Mouse (Mus musculus): Measurements from ENCODE around the gene Dao. TPM values are rescaled to one million over a fixed set of nuclear protein-coding genes. Genes with fewer than 3 reads are reported as not detected.

Dao gene
- polyA plus RNA-seq, 1 experiment from 2014 or later: 31.0 TPM

DNA sequence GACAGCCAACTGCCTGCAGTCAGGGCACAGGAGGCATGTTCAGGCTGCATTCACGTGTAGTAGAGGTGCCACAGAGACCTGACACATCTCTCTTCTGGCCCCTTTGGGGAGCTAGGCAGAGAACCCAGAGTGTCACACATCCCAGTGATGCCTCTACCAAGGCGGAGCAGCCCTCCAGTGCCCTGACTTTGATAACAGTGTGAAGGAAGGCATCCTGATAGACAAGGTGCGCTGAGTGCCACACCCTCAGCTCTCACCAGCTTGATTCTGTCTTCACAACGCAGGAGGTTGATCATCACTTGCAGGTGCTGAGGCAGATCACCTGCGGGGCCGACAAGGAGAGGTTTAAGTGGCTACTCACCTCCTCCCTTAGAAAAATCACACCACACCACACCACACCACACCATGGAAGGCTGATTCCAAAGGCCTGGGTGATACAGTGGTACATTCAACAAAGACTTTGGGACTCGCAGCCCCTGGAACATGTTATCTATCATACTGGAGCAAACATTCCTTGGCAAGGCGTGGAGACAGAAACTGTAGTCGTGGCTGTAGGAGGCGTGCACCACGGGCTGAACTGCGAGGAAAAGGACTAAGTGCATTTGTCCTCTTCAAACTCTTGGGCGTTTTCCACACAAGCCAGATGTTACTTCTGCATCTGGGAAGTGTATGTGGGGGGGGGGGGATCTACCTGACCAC, 36.9 kb upstream of the Dao start:
- 68% methylated on average over 13 of the region's 13 CpGs for WGBS

GRCm38 (mm10) chr5:113968371-113968770, 35.1 kb upstream of the Dao start:
- Histone ChIP-seq H3K4me2 (ENCODE audit: low read depth, low read length) (no peak overlapping the region), H3K9me3 (ENCODE audit: control insufficient read depth, low read length) (no peaks in the 10 kb centered on the region), H3K4me3 (ENCODE audit: low read length) (no peak overlapping the region), H3K4me1 (ENCODE audit: control insufficient read depth, insufficient read depth, low read length) (no peaks in the 10 kb centered on the region), H3K36me3 (ENCODE audit: control insufficient read depth, insufficient read depth, low read length) (peaks cover 8% of the 10 kb centered on the region), H3K27ac (ENCODE audit: low read length) (no peak overlapping the region), H3K9ac (ENCODE audit: low read depth, low read length) (no peak overlapping the region), H3K27me3 (replicated peaks; ENCODE audit: control insufficient read depth, insufficient read depth, low read length) (no peaks in the 10 kb centered on the region)
- ATAC-seq: no peak
- 78% methylated on average over 11 of the region's 11 CpGs for WGBS

More for the DNA sequence above, 36.9 kb upstream of the Dao start:
- Histone ChIP-seq H3K9ac (ENCODE audit: low read depth, low read length) (no peak overlapping the region), H3K9me3 (ENCODE audit: control insufficient read depth, low read length) (no peaks in the 10 kb centered on the region), H3K27ac (ENCODE audit: low read length) (peak overlapping the region; percentile 55), H3K4me2 (ENCODE audit: low read depth, low read length) (no peak overlapping the region), H3K36me3 (ENCODE audit: control insufficient read depth, insufficient read depth, low read length) (peaks cover 8% of the 10 kb centered on the region), H3K4me3 (ENCODE audit: low read length) (no peak overlapping the region), H3K4me1 (ENCODE audit: control insufficient read depth, insufficient read depth, low read length) (no peaks in the 10 kb centered on the region), H3K27me3 (replicated peaks; ENCODE audit: control insufficient read depth, insufficient read depth, low read length) (no peaks in the 10 kb centered on the region)
- peak; percentile 54 for ATAC-seq

DNA sequence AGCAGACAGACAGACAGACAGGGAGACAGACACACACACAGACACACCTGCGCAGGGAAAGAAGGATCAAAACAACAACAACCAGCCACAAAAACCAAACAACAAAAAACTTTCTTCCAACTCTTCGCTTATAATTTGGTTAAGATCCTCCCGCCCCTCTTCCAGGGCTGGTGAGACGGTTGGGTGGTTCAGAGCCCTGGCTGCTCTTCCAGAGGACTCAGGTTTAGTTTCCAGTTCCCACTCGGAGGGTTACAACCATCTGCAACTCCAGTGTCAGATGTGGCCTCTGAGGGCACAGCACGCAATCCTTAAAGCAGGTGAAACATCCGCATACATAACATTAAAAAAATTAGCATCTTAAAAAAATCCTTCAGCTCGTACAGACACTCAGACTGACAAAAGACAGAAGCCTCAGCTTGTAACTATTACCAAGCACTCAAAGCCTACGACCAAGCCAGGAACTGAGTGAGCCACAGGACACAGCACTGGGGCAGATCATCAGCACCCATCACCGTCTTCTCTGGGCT, 32.0 kb upstream of the Dao start:
- ATAC-seq: no peak
- Histone ChIP-seq H3K4me3 (ENCODE audit: low read length) (no peak overlapping the region), H3K4me2 (ENCODE audit: low read depth, low read length) (no peak overlapping the region), H3K27ac (ENCODE audit: low read length) (no peak overlapping the region), H3K9ac (ENCODE audit: low read depth, low read length) (no peak overlapping the region), H3K36me3 (ENCODE audit: control insufficient read depth, insufficient read depth, low read length) (no peaks in the 10 kb centered on the region; the same call in 1 of the 2 replicates), H3K9me3 (ENCODE audit: control insufficient read depth, low read length) (no peaks in the 10 kb centered on the region), H3K27me3 (replicated peaks; ENCODE audit: control insufficient read depth, insufficient read depth, low read length) (no peaks in the 10 kb centered on the region), H3K4me1 (ENCODE audit: control insufficient read depth, insufficient read depth, low read length) (peaks cover 22% of the 10 kb centered on the region)
- 79% methylated on average over 10 of the region's 10 CpGs for WGBS

DNA sequence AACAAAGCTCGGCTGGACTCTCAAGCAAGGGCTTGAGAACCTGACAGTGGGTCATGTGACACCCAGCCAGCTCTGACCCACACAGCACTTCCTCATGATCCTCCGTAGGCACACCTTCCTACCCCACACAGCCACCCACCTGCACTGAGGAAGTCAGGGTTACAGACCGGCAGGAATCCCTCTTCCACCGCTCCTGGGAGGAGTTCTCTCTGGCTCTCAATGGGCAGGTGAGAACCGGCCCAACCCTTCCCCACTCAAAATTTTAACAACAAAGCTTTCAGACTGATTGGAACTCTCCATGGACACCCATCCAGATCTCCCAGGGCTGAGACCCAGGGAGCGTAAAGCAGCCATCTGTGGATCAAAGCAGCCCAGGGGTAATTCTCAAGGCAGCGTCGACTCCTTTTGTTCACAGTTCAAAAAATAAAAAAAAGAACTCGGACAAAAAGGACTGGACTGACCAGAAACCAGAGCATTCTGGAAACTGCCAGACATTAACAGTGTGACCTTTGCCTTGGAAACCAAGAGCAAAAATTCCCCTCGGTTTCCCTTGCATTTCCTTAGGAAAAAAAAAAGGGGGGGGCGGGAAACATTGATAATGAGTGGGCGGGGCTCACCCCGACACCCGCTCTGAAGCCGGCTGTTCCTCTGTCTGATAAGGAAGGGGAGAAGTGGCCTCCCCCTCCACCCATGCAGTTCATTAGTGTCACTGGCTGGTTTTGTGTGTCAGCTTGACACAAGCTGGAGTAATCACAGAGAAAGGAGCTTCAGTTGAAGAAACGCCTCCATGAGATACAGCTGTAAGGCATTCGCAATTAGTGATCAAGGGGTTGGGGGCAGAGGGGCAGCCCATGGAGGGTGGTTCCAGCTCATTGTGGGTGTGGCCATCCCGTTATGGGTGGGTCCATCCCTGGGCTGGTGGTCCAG, 30.7 kb upstream of the Dao start:
- no peaks in the 10 kb centered on the region for H3K27me3 ChIP-seq (replicated peaks; ENCODE audit: control insufficient read depth, insufficient read depth, low read length)
- 24% methylated on average over 18 of the region's 18 CpGs for WGBS
- peak overlapping the region; percentile 40 for H3K4me2 ChIP-seq (ENCODE audit: low read depth, low read length)
- H3K27ac ChIP-seq (ENCODE audit: low read length): peak overlapping the region; percentile 93
- peaks cover 22% of the 10 kb centered on the region for H3K4me1 ChIP-seq (ENCODE audit: control insufficient read depth, insufficient read depth, low read length)
- H3K4me3 ChIP-seq (ENCODE audit: low read length): peak overlapping the region; percentile 25
- no peaks in the 10 kb centered on the region; the same call in 1 of the 2 replicates for H3K36me3 ChIP-seq (ENCODE audit: control insufficient read depth, insufficient read depth, low read length)
- H3K9ac ChIP-seq (ENCODE audit: low read depth, low read length): peak overlapping the region; percentile 59
- H3K9me3 ChIP-seq (ENCODE audit: control insufficient read depth, low read length): no peaks in the 10 kb centered on the region
- peak; percentile 77 for ATAC-seq

- Histone ChIP-seq H3K4me2 (ENCODE audit: low read depth, low read length) (no peak overlapping the region), H3K9ac (ENCODE audit: low read depth, low read length) (no peak overlapping the region), H3K27ac (ENCODE audit: low read length) (no peak overlapping the region), H3K9me3 (ENCODE audit: control insufficient read depth, low read length) (no peaks in the 10 kb centered on the region), H3K4me3 (ENCODE audit: low read length) (no peak overlapping the region), H3K27me3 (replicated peaks; ENCODE audit: control insufficient read depth, insufficient read depth, low read length) (no peaks in the 10 kb centered on the region), H3K36me3 (ENCODE audit: control insufficient read depth, insufficient read depth, low read length) (no peaks in the 10 kb centered on the region; the same call in 1 of the 2 replicates), H3K4me1 (ENCODE audit: control insufficient read depth, insufficient read depth, low read length) (peaks cover 22% of the 10 kb centered on the region)
- ATAC-seq: no peak
- 79% methylated on average over 8 of the region's 8 CpGs for WGBS
These were observed 29.7 kb upstream of the Dao start for GRCm38 (mm10) chr5:113973790-113974189.

- Histone ChIP-seq H3K27me3 (replicated peaks; ENCODE audit: control insufficient read depth, insufficient read depth, low read length) (no peaks in the 10 kb centered on the region), H3K27ac (ENCODE audit: low read length) (no peak overlapping the region), H3K4me1 (ENCODE audit: control insufficient read depth, insufficient read depth, low read length) (peaks cover 22% of the 10 kb centered on the region), H3K4me2 (ENCODE audit: low read depth, low read length) (no peak overlapping the region), H3K9ac (ENCODE audit: low read depth, low read length) (no peak overlapping the region), H3K9me3 (ENCODE audit: control insufficient read depth, low read length) (no peaks in the 10 kb centered on the region), H3K36me3 (ENCODE audit: control insufficient read depth, insufficient read depth, low read length) (no peaks in the 10 kb centered on the region; the same call in 1 of the 2 replicates), H3K4me3 (ENCODE audit: low read length) (no peak overlapping the region)
- ATAC-seq: no peak
- 67% methylated on average over 15 of the region's 15 CpGs for WGBS
These were observed 28.9 kb upstream of the Dao start for GRCm38 (mm10) chr5:113974576-113974975.

DNA sequence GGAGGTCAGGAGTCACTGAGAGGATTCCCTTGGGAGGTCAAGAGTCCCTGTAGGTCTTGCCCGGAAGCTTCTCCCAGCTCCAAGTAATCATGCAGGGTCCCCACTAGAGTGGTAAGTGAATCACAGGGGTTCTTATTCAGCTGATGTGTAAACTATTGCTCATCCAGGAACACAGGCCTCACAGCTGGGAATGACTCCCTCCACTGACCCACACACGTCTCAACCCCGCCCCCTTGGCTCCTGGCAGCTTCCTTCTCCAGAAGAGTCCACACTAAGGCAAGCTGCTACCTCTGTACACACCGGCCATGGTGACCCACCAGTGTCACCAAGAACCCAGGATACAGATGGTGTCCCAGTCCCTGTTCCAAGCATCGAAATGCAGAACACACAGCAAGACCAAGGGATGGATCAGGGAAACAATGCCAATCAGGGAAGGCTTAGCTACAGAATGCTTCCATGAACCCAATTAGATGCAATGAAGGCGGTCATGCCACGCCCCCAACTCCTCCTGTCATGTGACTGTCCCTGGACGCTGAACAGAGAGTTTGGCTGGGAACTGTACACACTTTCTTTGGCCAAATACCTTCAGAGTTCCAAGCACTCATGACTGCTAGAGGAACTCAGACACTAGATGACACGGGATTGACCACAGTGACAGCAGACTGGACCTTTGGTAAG, 27.8 kb upstream of the Dao start:
- ATAC-seq: no peak
- 52% methylated on average over 9 of the region's 9 CpGs for WGBS
- H3K4me1 ChIP-seq (ENCODE audit: control insufficient read depth, insufficient read depth, low read length): peaks cover 26% of the 10 kb centered on the region

GRCm38 (mm10) chr5:113976597-113976996, 26.9 kb upstream of the Dao start:
- peaks cover 31% of the 10 kb centered on the region for H3K4me1 ChIP-seq (ENCODE audit: control insufficient read depth, insufficient read depth, low read length)
- ATAC-seq: no peak
- 84% methylated on average over 8 of the region's 8 CpGs for WGBS
- H3K36me3 ChIP-seq (ENCODE audit: control insufficient read depth, insufficient read depth, low read length): no peaks in the 10 kb centered on the region
- no peaks in the 10 kb centered on the region for H3K9me3 ChIP-seq (ENCODE audit: control insufficient read depth, low read length)
- no peak overlapping the region for H3K4me2 ChIP-seq (ENCODE audit: low read depth, low read length)
- H3K27me3 ChIP-seq (replicated peaks; ENCODE audit: control insufficient read depth, insufficient read depth, low read length): no peaks in the 10 kb centered on the region
- no peak overlapping the region for H3K27ac ChIP-seq (ENCODE audit: low read length)
- no peak overlapping the region for H3K9ac ChIP-seq (ENCODE audit: low read depth, low read length)
- no peak overlapping the region for H3K4me3 ChIP-seq (ENCODE audit: low read length)

More for the DNA sequence above, 27.8 kb upstream of the Dao start:
- H3K4me3 ChIP-seq (ENCODE audit: low read length): no peak overlapping the region
- H3K9ac ChIP-seq (ENCODE audit: low read depth, low read length): no peak overlapping the region
- H3K27me3 ChIP-seq (replicated peaks; ENCODE audit: control insufficient read depth, insufficient read depth, low read length): no peaks in the 10 kb centered on the region
- H3K9me3 ChIP-seq (ENCODE audit: control insufficient read depth, low read length): no peaks in the 10 kb centered on the region
- H3K27ac ChIP-seq (ENCODE audit: low read length): no peak overlapping the region
- no peak overlapping the region for H3K4me2 ChIP-seq (ENCODE audit: low read depth, low read length)
- H3K36me3 ChIP-seq (ENCODE audit: control insufficient read depth, insufficient read depth, low read length): no peaks in the 10 kb centered on the region

- Histone ChIP-seq H3K9ac (ENCODE audit: low read depth, low read length) (no peak overlapping the region), H3K4me2 (ENCODE audit: low read depth, low read length) (no peak overlapping the region), H3K36me3 (ENCODE audit: control insufficient read depth, insufficient read depth, low read length) (no peaks in the 10 kb centered on the region), H3K4me3 (ENCODE audit: low read length) (no peak overlapping the region), H3K9me3 (ENCODE audit: control insufficient read depth, low read length) (no peaks in the 10 kb centered on the region), H3K4me1 (ENCODE audit: control insufficient read depth, insufficient read depth, low read length) (peaks cover 35% of the 10 kb centered on the region), H3K27me3 (replicated peaks; ENCODE audit: control insufficient read depth, insufficient read depth, low read length) (no peaks in the 10 kb centered on the region), H3K27ac (ENCODE audit: low read length) (no peak overlapping the region)
- 76% methylated on average over 8 of the region's 8 CpGs for WGBS
- no peak for ATAC-seq
These were observed 26.2 kb upstream of the Dao start for GRCm38 (mm10) chr5:113977309-113977708.
